Mouse (Mus musculus) neural tube, embryonic 12.5 days (tissue): ENCODE results near the gene Nudt9. TPM values are rescaled to one million over a fixed set of nuclear protein-coding genes. Genes with fewer than 3 reads are reported as not detected.
"Not testable (repeated sequence)": the region's sequence is repeated elsewhere in the genome, so short reads cannot be mapped to it uniquely, and the experiment has no call there.

Experiments
- ATAC-seq: fragments of 200-750 bp; cut with Nextera tagmentation; 2 replicates; pipeline ENCODE4 v1.8.0; 2017; ENCODE audit warnings: low read depth, mild to moderate bottlenecking, moderate TSS enrichment, moderate library complexity; ENCODE audit not compliant: low FRiP score
- H3K27ac ChIP-seq: fragments of 300-500 bp; sonication (generic); 2 replicates; pipeline ENCODE4 v1.5.1; 2016
- H3K27me3 ChIP-seq: fragments of 300-500 bp; sonication (generic); replicated peaks from 2 replicates; pipeline ENCODE4 v1.6.1; 2016; ENCODE audit warnings: mild to moderate bottlenecking
- H3K36me3 ChIP-seq: fragments of 300-500 bp; sonication (generic); 2 replicates; pipeline ENCODE4 v1.6.1; 2016; ENCODE audit warnings: mild to moderate bottlenecking
- H3K4me1 ChIP-seq: fragments of 300-500 bp; sonication (generic); 2 replicates; pipeline ENCODE4 v1.6.1; 2016
- H3K4me2 ChIP-seq: fragments of 300-500 bp; sonication (generic); replicated peaks from 2 replicates; pipeline ENCODE4 v1.6.1; 2016; ENCODE audit warnings: mild to moderate bottlenecking
- H3K4me3 ChIP-seq: fragments of 300-500 bp; sonication (generic); 2 replicates; pipeline ENCODE4 v1.5.1; 2016
- H3K9ac ChIP-seq: fragments of 300-500 bp; sonication (generic); 2 replicates; pipeline ENCODE4 v1.6.1; 2016; ENCODE audit warnings: mild to moderate bottlenecking
- H3K9me3 ChIP-seq: fragments of 300-500 bp; sonication (generic); 2 replicates; pipeline ENCODE4 v1.6.1; 2016; ENCODE audit warnings: mild to moderate bottlenecking
- WGBS: fragments of 180-500 bp; shearing (Covaris S2); methylation state at CpG from one replicate; pipeline ENCODE4 v1.1.7; 2016; 5-methylcytosine and 5-hydroxymethylcytosine counted together
- polyA plus RNA-seq: library from polyadenylated mRNA; unstranded; fragments of >200 nt; fragmentation: Nextera tagmentation; extraction: Ambion mirVana; gene quantifications from 2 replicates; pipeline ENCODE4 v1.2.1, GENCODE M21; 2016

Nudt9 gene
- polyA plus RNA-seq, 1 experiment from 2014 or later = 81.7 TPM

- Histone ChIP-seq H3K27ac (0 out of 2 replicates have a peak within 1 kb of the TSS, but pooled peaks have one; percentile 4), H3K27me3 (peaks cover 5% of the 10 kb centered on the region; the same call in 1 of the 2 replicates), H3K9me3 (no peaks in the 10 kb centered on the region), H3K4me1 (peaks cover 17% of the 10 kb centered on the region; the same call in 1 of the 2 replicates), H3K36me3 (no peaks in the 10 kb centered on the region), H3K4me2 (peak within 1 kb of the TSS; percentile 80), H3K4me3 (peak within 1 kb of the TSS; percentile 44), H3K9ac (peak within 1 kb of the TSS; percentile 56)
- 1% methylated on average over 31 of the region's 31 CpGs for WGBS
- ATAC-seq = peak; percentile 64
Observed at GRCm38 (mm10) chr5:104021597-104022378, 24.3 kb upstream of the Nudt9 start, which contains the start of gene Hsd17b11. Gene Hsd17b11 (minus strand): TSS chr5:104021919.

- Histone ChIP-seq H3K9ac (no peak overlapping the region), H3K4me3 (no peak overlapping the region), H3K27me3 (peaks cover 5% of the 10 kb centered on the region; the same call in 1 of the 2 replicates), H3K9me3 (no peaks in the 10 kb centered on the region), H3K4me1 (peaks cover 17% of the 10 kb centered on the region; the same call in 1 of the 2 replicates), H3K4me2 (peak overlapping the region; percentile 80), H3K27ac (no peak overlapping the region), H3K36me3 (no peaks in the 10 kb centered on the region)
- no peak for ATAC-seq
- WGBS = 19% methylated on average over 5 of the region's 5 CpGs
Observed at GRCm38 (mm10) chr5:104022558-104022957, 23.5 kb upstream of the Nudt9 start.

- Histone ChIP-seq H3K9ac (no peak overlapping the region), H3K9me3 (no peaks in the 10 kb centered on the region), H3K4me3 (no peak overlapping the region), H3K4me2 (no peak overlapping the region), H3K27me3 (peaks cover 5% of the 10 kb centered on the region; the same call in 1 of the 2 replicates), H3K4me1 (peaks cover 17% of the 10 kb centered on the region; the same call in 1 of the 2 replicates), H3K27ac (no peak overlapping the region), H3K36me3 (no peaks in the 10 kb centered on the region)
- WGBS = 75% methylated on average over 8 of the region's 8 CpGs
- ATAC-seq = no peak
Observed at GRCm38 (mm10) chr5:104023289-104024020, 22.7 kb upstream of the Nudt9 start.

GRCm38 (mm10) chr5:104024193-104024592 is 21.9 kb upstream of the Nudt9 start:
- not testable (repeated sequence) for H3K27me3 ChIP-seq, H3K4me3 ChIP-seq, H3K9ac ChIP-seq, H3K27ac ChIP-seq, H3K4me2 ChIP-seq, H3K36me3 ChIP-seq, ATAC-seq, H3K9me3 ChIP-seq
- peaks cover 17% of the 10 kb centered on the region; the same call in 1 of the 2 replicates for H3K4me1 ChIP-seq
- WGBS = 85% methylated on average over 5 of the region's 5 CpGs

GRCm38 (mm10) chr5:104024762-104025161 is 21.3 kb upstream of the Nudt9 start:
- no peaks in the 10 kb centered on the region for H3K9me3 ChIP-seq
- ATAC-seq = no peak
- peaks cover 17% of the 10 kb centered on the region; the same call in 1 of the 2 replicates for H3K4me1 ChIP-seq
- no peak overlapping the region for H3K9ac ChIP-seq
- H3K27me3 ChIP-seq = peaks cover 5% of the 10 kb centered on the region; the same call in 1 of the 2 replicates
- H3K4me3 ChIP-seq = no peak overlapping the region
- 71% methylated on average over 11 of the region's 11 CpGs for WGBS
- no peak overlapping the region for H3K4me2 ChIP-seq
- no peaks in the 10 kb centered on the region for H3K36me3 ChIP-seq
- no peak overlapping the region for H3K27ac ChIP-seq

- Histone ChIP-seq H3K4me1 (peaks cover 17% of the 10 kb centered on the region; the same call in 1 of the 2 replicates), H3K4me2 (no peak overlapping the region), H3K36me3 (no peaks in the 10 kb centered on the region), H3K27ac (no peak overlapping the region), H3K27me3 (peaks cover 5% of the 10 kb centered on the region; the same call in 1 of the 2 replicates), H3K9ac (no peak overlapping the region), H3K4me3 (no peak overlapping the region), H3K9me3 (no peaks in the 10 kb centered on the region)
- no peak for ATAC-seq
- WGBS = 50% methylated on average over 17 of the region's 17 CpGs
Observed at GRCm38 (mm10) chr5:104025245-104025854, 20.8 kb upstream of the Nudt9 start.

- Histone ChIP-seq H3K4me2 (no peak overlapping the region), H3K4me1 (no peaks in the 10 kb centered on the region), H3K9me3 (no peaks in the 10 kb centered on the region), H3K9ac (no peak overlapping the region), H3K27ac (no peak overlapping the region), H3K27me3 (no peaks in the 10 kb centered on the region), H3K4me3 (no peak overlapping the region), H3K36me3 (no peaks in the 10 kb centered on the region)
- ATAC-seq = no peak
- WGBS = 89% methylated on average over 2 of the region's 2 CpGs
Observed at GRCm38 (mm10) chr5:104032434-104033097, 13.5 kb upstream of the Nudt9 start.

GRCm38 (mm10) chr5:104035066-104035465 is 11.0 kb upstream of the Nudt9 start:
- H3K9me3 ChIP-seq = no peaks in the 10 kb centered on the region
- H3K9ac ChIP-seq = no peak overlapping the region
- H3K4me1 ChIP-seq = no peaks in the 10 kb centered on the region
- no peaks in the 10 kb centered on the region for H3K36me3 ChIP-seq
- H3K27ac ChIP-seq = no peak overlapping the region
- ATAC-seq = no peak
- H3K27me3 ChIP-seq = no peaks in the 10 kb centered on the region
- H3K4me2 ChIP-seq = no peak overlapping the region
- no peak overlapping the region for H3K4me3 ChIP-seq

GRCm38 (mm10) chr5:104035824-104036223 is 10.3 kb upstream of the Nudt9 start:
- no peak for ATAC-seq
- Histone ChIP-seq H3K4me1 (no peaks in the 10 kb centered on the region), H3K36me3 (no peaks in the 10 kb centered on the region), H3K9ac (no peak overlapping the region), H3K27me3 (no peaks in the 10 kb centered on the region), H3K27ac (no peak overlapping the region), H3K9me3 (no peaks in the 10 kb centered on the region), H3K4me2 (no peak overlapping the region), H3K4me3 (no peak overlapping the region)
- 64% methylated on average over 1 of the region's 1 CpGs for WGBS

- Histone ChIP-seq H3K36me3 (no peaks in the 10 kb centered on the region), H3K9ac (no peak overlapping the region), H3K4me2 (no peak overlapping the region), H3K9me3 (no peaks in the 10 kb centered on the region), H3K4me3 (no peak overlapping the region), H3K27ac (no peak overlapping the region), H3K4me1 (no peaks in the 10 kb centered on the region), H3K27me3 (no peaks in the 10 kb centered on the region)
- ATAC-seq = no peak
- 96% methylated on average over 1 of the region's 1 CpGs for WGBS
Observed at GRCm38 (mm10) chr5:104036686-104037085, 9.4 kb upstream of the Nudt9 start.

- no peaks in the 10 kb centered on the region for H3K27me3 ChIP-seq
- ATAC-seq = 0 out of 2 replicates have a peak, but pooled peaks have one; percentile 41
- no peak overlapping the region for H3K9ac ChIP-seq
- no peaks in the 10 kb centered on the region for H3K9me3 ChIP-seq
- 76% methylated on average over 6 of the region's 6 CpGs for WGBS
- no peaks in the 10 kb centered on the region for H3K4me1 ChIP-seq
- no peak overlapping the region for H3K4me3 ChIP-seq
- no peaks in the 10 kb centered on the region for H3K36me3 ChIP-seq
- no peak overlapping the region for H3K4me2 ChIP-seq
- no peak overlapping the region for H3K27ac ChIP-seq
Observed at GRCm38 (mm10) chr5:104039154-104039932, 6.8 kb upstream of the Nudt9 start.
